Mouse (Mus musculus) heart, postnatal 0 days (tissue): ENCODE measurements around the gene Cdc42se2. TPM values are rescaled to one million over a fixed set of nuclear protein-coding genes. Genes with fewer than 3 reads are reported as not detected.

Source experiments
- ATAC-seq: fragments of 200-750 bp; cut with Nextera tagmentation; 2 replicates; pipeline ENCODE4 v1.8.0; 2017; ENCODE audit warnings: low read depth, moderate number of reproducible peaks, moderate library complexity; ENCODE audit not compliant: insufficient read depth
- DNase-seq: peaks from one replicate; pipeline ENCODE4 v3.0.0-alpha.2; 2016; ENCODE audit warnings: low spot score
- H3K27ac ChIP-seq: fragments of 300-500 bp; sonication (generic); 2 replicates; pipeline ENCODE4 v1.5.1; 2014; ENCODE audit warnings: low read depth, mild to moderate bottlenecking
- H3K27me3 ChIP-seq: fragments of 300-500 bp; sonication (generic); 2 replicates; pipeline ENCODE4 v1.6.1; 2014; ENCODE audit warnings: low read length, mixed read lengths; ENCODE audit not compliant: control insufficient read depth, insufficient read depth
- H3K36me3 ChIP-seq: fragments of 300-500 bp; sonication (generic); replicated peaks from 2 replicates; pipeline ENCODE4 v1.6.1; 2014; ENCODE audit warnings: low read length, mixed read lengths; ENCODE audit not compliant: control insufficient read depth, insufficient read depth
- H3K4me1 ChIP-seq: fragments of 300-500 bp; sonication (generic); 2 replicates; pipeline ENCODE4 v1.6.1; 2014; ENCODE audit warnings: antibody characterized with exemption; ENCODE audit not compliant: control insufficient read depth, insufficient read depth
- H3K4me2 ChIP-seq: fragments of 300-500 bp; sonication (generic); 2 replicates; pipeline ENCODE4 v1.6.1; 2014; ENCODE audit warnings: low read depth, mild to moderate bottlenecking, low read length, moderate library complexity
- H3K4me3 ChIP-seq: fragments of 300-500 bp; sonication (generic); 2 replicates; pipeline ENCODE4 v1.5.1; 2014; ENCODE audit warnings: low read depth, low read length
- H3K9ac ChIP-seq: fragments of 300-500 bp; sonication (generic); replicated peaks from 2 replicates; pipeline ENCODE4 v1.6.1; 2014; ENCODE audit warnings: low read depth, low read length, mixed read lengths
- H3K9me3 ChIP-seq: fragments of 300-500 bp; sonication (generic); replicated peaks from 2 replicates; pipeline ENCODE4 v1.6.1; 2016; ENCODE audit warnings: low read length; ENCODE audit not compliant: control insufficient read depth
- CTCF ChIP-seq: IDR thresholded peaks from 2 replicates; pipeline ENCODE4 v1.5.1; 2016; ENCODE audit warnings: antibody characterized with exemption, control low read depth, low read depth
- EP300 ChIP-seq: IDR thresholded peaks from 2 replicates; pipeline ENCODE4 v1.6.1; 2016; ENCODE audit warnings: antibody characterized with exemption, low read depth
- whole genome bisulfite sequencing: fragments of 180-500 bp; shearing (Covaris S2); extraction: QIAGEN DNeasy Blood & Tissue Kit; methylation state at CpG from one replicate; pipeline ENCODE4 v1.1.7; 2014; 5-methylcytosine and 5-hydroxymethylcytosine counted together
- polyA plus RNA-seq: library from polyadenylated mRNA; unstranded; fragments of >200 nt; fragmentation: Nextera tagmentation; extraction: Ambion mirVana; gene quantifications from 2 replicates; pipeline ENCODE4 v1.2.1, GENCODE M21; 2015
- total RNA-seq: library from RNA; depleted of rRNA; stranded (reverse); fragments of >200 nt; gene quantifications from 2 replicates; pipeline ENCODE4 v1.2.3, GENCODE M21; 2014; ENCODE audit warnings: low replicate concordance

Cdc42se2 gene
- total and polyA plus RNA-seq, 2 experiments from 2014 or later: 50.2 to 53.6 TPM

GRCm38 (mm10) chr11:54805196-54805595 lies 17.7 kb upstream of the Cdc42se2 start:
- H3K4me1 ChIP-seq: no peaks in the 10 kb centered on the region
- no peaks in the 10 kb centered on the region for H3K27me3 ChIP-seq
- no peak overlapping the region for H3K9ac ChIP-seq
- peak overlapping the region; percentile 68 for H3K27ac ChIP-seq
- H3K4me2 ChIP-seq: no peak overlapping the region
- TF ChIP-seq EP300 (no peak), CTCF (no peak)
- no peaks in the 10 kb centered on the region for H3K36me3 ChIP-seq
- ATAC-seq (peak; percentile 51; the same call in 1 of the 2 replicates), DNase-seq (peak; percentile 73)
- 48% methylated on average over 4 of the region's 4 CpGs for WGBS
- H3K9me3 ChIP-seq: no peaks in the 10 kb centered on the region
- H3K4me3 ChIP-seq: no peak overlapping the region

- Histone ChIP-seq H3K4me2 (no peak overlapping the region), H3K27ac (no peak overlapping the region), H3K9ac (no peak overlapping the region), H3K27me3 (no peaks in the 10 kb centered on the region), H3K4me3 (no peak overlapping the region), H3K4me1 (no peaks in the 10 kb centered on the region), H3K9me3 (no peaks in the 10 kb centered on the region), H3K36me3 (no peaks in the 10 kb centered on the region)
- WGBS: 49% methylated on average over 6 of the region's 6 CpGs
- ATAC-seq (no peak), DNase-seq (no peak)
- TF ChIP-seq CTCF (no peak), EP300 (no peak)
Measured at GRCm38 (mm10) chr11:54802621-54803020, 15.1 kb upstream of the Cdc42se2 start.

- Histone ChIP-seq H3K27me3 (no peaks in the 10 kb centered on the region), H3K4me1 (no peaks in the 10 kb centered on the region), H3K4me2 (no peak overlapping the region), H3K36me3 (no peaks in the 10 kb centered on the region), H3K27ac (no peak overlapping the region; the same call in 1 of the 2 replicates), H3K9me3 (no peaks in the 10 kb centered on the region), H3K9ac (no peak overlapping the region), H3K4me3 (no peak overlapping the region)
- DNase-seq: peak; percentile 33
- TF ChIP-seq EP300 (no peak), CTCF (no peak)
- WGBS: 46% methylated on average over 6 of the region's 6 CpGs
- ATAC-seq: no peak
Measured at GRCm38 (mm10) chr11:54801791-54802558, 14.5 kb upstream of the Cdc42se2 start.

- no peak overlapping the region for H3K9ac ChIP-seq
- no peaks in the 10 kb centered on the region for H3K36me3 ChIP-seq
- no peaks in the 10 kb centered on the region for H3K27me3 ChIP-seq
- WGBS: 59% methylated on average over 11 of the region's 11 CpGs
- ATAC-seq (peak; percentile 44), DNase-seq (no peak)
- H3K4me1 ChIP-seq: no peaks in the 10 kb centered on the region
- H3K27ac ChIP-seq: no peak overlapping the region
- H3K9me3 ChIP-seq: no peaks in the 10 kb centered on the region
- no peak overlapping the region for H3K4me3 ChIP-seq
- no peak for TF ChIP-seq CTCF
- no peak for TF ChIP-seq EP300
- H3K4me2 ChIP-seq: no peak overlapping the region
Measured at GRCm38 (mm10) chr11:54796551-54796950, 9.1 kb upstream of the Cdc42se2 start.

GRCm38 (mm10) chr11:54794678-54795077 lies 7.2 kb upstream of the Cdc42se2 start:
- Histone ChIP-seq H3K4me1 (no peaks in the 10 kb centered on the region), H3K4me3 (no peak overlapping the region), H3K9ac (no peak overlapping the region), H3K36me3 (no peaks in the 10 kb centered on the region), H3K4me2 (no peak overlapping the region), H3K9me3 (no peaks in the 10 kb centered on the region), H3K27ac (no peak overlapping the region), H3K27me3 (no peaks in the 10 kb centered on the region)
- no peak for ATAC-seq
- no peak for TF ChIP-seq EP300
- TF ChIP-seq CTCF: no peak
- no peak for DNase-seq
- WGBS: 87% methylated on average over 3 of the region's 3 CpGs

- no peak overlapping the region for H3K4me3 ChIP-seq
- 67% methylated on average over 1 of the region's 1 CpGs for WGBS
- no peaks in the 10 kb centered on the region for H3K4me1 ChIP-seq
- no peak overlapping the region for H3K4me2 ChIP-seq
- no peak overlapping the region for H3K9ac ChIP-seq
- no peak for DNase-seq
- no peaks in the 10 kb centered on the region for H3K27me3 ChIP-seq
- H3K9me3 ChIP-seq: no peaks in the 10 kb centered on the region
- H3K36me3 ChIP-seq: no peaks in the 10 kb centered on the region
- ATAC-seq: no peak
- no peak overlapping the region for H3K27ac ChIP-seq
- TF ChIP-seq EP300 (no peak), CTCF (no peak)
Measured at GRCm38 (mm10) chr11:54793173-54793572, 5.7 kb upstream of the Cdc42se2 start.
